ENCODE assay signal across 8 mouse cellular contexts in genomic region chr2:32078522-32078921, GRCm38 (mm10). TPM values are rescaled to one million over a fixed set of nuclear protein-coding genes. Genes with fewer than 3 reads are reported as not detected.
A peak's percentile ranks its signal among the peaks of the same experiment; 100 is the strongest.
DNase-seq lines count a peak whose midpoint lies in the region; ATAC-seq lines count a peak whose summit lies in the region.

No protein-coding gene starts in this region.

- ATAC-seq in megakaryocyte-erythroid progenitor cell, adult 5-6 weeks (replicated peaks; ENCODE audit: low FRiP score, low TSS enrichment, poor library complexity, severe bottlenecking): no peak

- intact Hi-C loops in heart, postnatal 25 days (cut with DNase I): no loop called here

- DNase-seq in CD4-positive helper T cell, adult 2 months (ENCODE audit: low read depth, low spot score): peak; percentile 77
- peak; percentile 71 for DNase-seq in ZHBTc4 (ENCODE audit: low read depth, low spot score)
- DNase-seq in heart, postnatal 25 days (ENCODE audit: low spot score): peak; percentile 45
- peak; percentile 82 for DNase-seq in lung, postnatal 10 days
- DNase-seq in retina, postnatal 1 day: no peak
- no peak for DNase-seq in layer of hippocampus, postnatal 36 days
- no peak for DNase-seq in layer of hippocampus, adult 18-20 months (ENCODE audit: low spot score in 2 of 2)

RNA-seq across cellular contexts. Expression of gene Fam78a, which starts 6.1 kb away (rescaled TPM):
- 10 to 100 TPM; 20.0 TPM for total RNA-seq in heart, postnatal 25 days (2021)
- 24.9 and 30.2 TPM in 2 replicates for total RNA-seq in megakaryocyte-erythroid progenitor cell, adult 5-6 weeks (2014; fragmentation: Nextera tagmentation)
- 17.4 and 23.4 TPM in 2 replicates for total RNA-seq in megakaryocyte-erythroid progenitor cell, adult 5-6 weeks (2017)
- 1 to 10 TPM; 4.5 to 5.3 TPM for total RNA-seq in layer of hippocampus, postnatal 36 days (2021)
- total RNA-seq in layer of hippocampus, adult 18-20 months (2021): 1 to 10 TPM; 4.1 to 5.5 TPM

RNA-seq across cellular contexts. Expression of gene Plpp7, which starts 16.8 kb away (rescaled TPM):
- total RNA-seq in heart, postnatal 25 days (2021): 10 to 100 TPM; 31.8 to 33.7 TPM
- 1.4 and 2.5 TPM in 2 replicates for total RNA-seq in megakaryocyte-erythroid progenitor cell, adult 5-6 weeks (2014; fragmentation: Nextera tagmentation)
- total RNA-seq in megakaryocyte-erythroid progenitor cell, adult 5-6 weeks (2017): 0.65 TPM in 1 of 2 replicates, not detected in the other
- total RNA-seq in layer of hippocampus, postnatal 36 days (2021): 10 to 100 TPM; 23.2 to 24.9 TPM
- total RNA-seq in layer of hippocampus, adult 18-20 months (2021): 10 to 100 TPM; 24.1 to 26.1 TPM

Comparison
In these comparisons a context has a peak if more than half of its experiments do, and no peak if none do; other contexts are left out.
1. DNase-seq: peak in CD4-positive helper T cell, adult 2 months (single experiment), ZHBTc4 (single experiment), heart, postnatal 25 days (single experiment) and lung, postnatal 10 days (single experiment); none in retina, postnatal 1 day (single experiment), layer of hippocampus, postnatal 36 days (0 of 2) and layer of hippocampus, adult 18-20 months (0 of 2).
2. RNA of gene Plpp7, which starts 16.8 kb away (total RNA-seq): 31.8 to 33.7 TPM in heart, postnatal 25 days, 24.1 to 26.1 TPM in layer of hippocampus, adult 18-20 months and 23.2 to 24.9 TPM in layer of hippocampus, postnatal 36 days; 0.65 to 2.5 TPM in megakaryocyte-erythroid progenitor cell, adult 5-6 weeks; every median in the first group is over 4 times any median in the second.